Mouse (Mus musculus) brown adipose tissue, adult 24 weeks (tissue): ENCODE data around the gene Cog3. TPM values are rescaled to one million over a fixed set of nuclear protein-coding genes. Genes with fewer than 3 reads are reported as not detected.
"Not testable (repeated sequence)": the region's sequence is repeated elsewhere in the genome, so short reads cannot be mapped to it uniquely, and the experiment has no call there.

Source experiments
- H3K27ac ChIP-seq: fragments of 200-500 bp; replicated peaks from 2 replicates; pipeline ENCODE4 v1.5.1; 2012; ENCODE audit warnings: low read depth, mild to moderate bottlenecking, low read length
- H3K4me1 ChIP-seq: fragments of 200-500 bp; 2 replicates; pipeline ENCODE4 v1.6.1; 2012; ENCODE audit warnings: low read length, mixed read lengths; ENCODE audit not compliant: control insufficient read depth, insufficient read depth, insufficient read length
- H3K4me3 ChIP-seq: fragments of 200-500 bp; 2 replicates; pipeline ENCODE4 v1.5.1; 2012; ENCODE audit warnings: low read depth, mild to moderate bottlenecking, low read length, moderate library complexity; ENCODE audit not compliant: insufficient read depth
- polyA plus RNA-seq: library from polyadenylated mRNA; stranded (reverse); fragments of >200 nt; gene quantifications from 2 replicates; pipeline ENCODE4 v1.2.4, GENCODE M21; 2012; ENCODE audit not compliant: missing spikeins, insufficient read depth, insufficient read length

The Cog3 gene
- polyA plus RNA-seq, 1 experiment: 6.3 TPM

- H3K4me1 ChIP-seq: no peaks in the 10 kb centered on the region
- no peak overlapping the region for H3K27ac ChIP-seq
- H3K4me3 ChIP-seq: no peak overlapping the region
Measured at GRCm38 (mm10) chr14:75773431-75773830, 19.1 kb upstream of the Cog3 start.

- not testable (repeated sequence) for H3K4me3 ChIP-seq, H3K27ac ChIP-seq, H3K4me1 ChIP-seq
Measured at GRCm38 (mm10) chr14:75772407-75772806, 18.1 kb upstream of the Cog3 start.

- Histone ChIP-seq H3K27ac (no peak overlapping the region), H3K4me1 (no peaks in the 10 kb centered on the region), H3K4me3 (no peak overlapping the region)
Measured at GRCm38 (mm10) chr14:75771101-75771501, 16.8 kb upstream of the Cog3 start.

GRCm38 (mm10) chr14:75769334-75769733 lies 15.0 kb upstream of the Cog3 start:
- no peaks in the 10 kb centered on the region for H3K4me1 ChIP-seq
- no peak overlapping the region for H3K4me3 ChIP-seq
- H3K27ac ChIP-seq: no peak overlapping the region

- no peak overlapping the region for H3K27ac ChIP-seq
- H3K4me1 ChIP-seq: no peaks in the 10 kb centered on the region
- H3K4me3 ChIP-seq: no peak overlapping the region
Measured at GRCm38 (mm10) chr14:75768275-75768608, 13.9 kb upstream of the Cog3 start.

- H3K27ac ChIP-seq: no peak overlapping the region
- H3K4me1 ChIP-seq: no peaks in the 10 kb centered on the region
- H3K4me3 ChIP-seq: no peak overlapping the region
Measured at GRCm38 (mm10) chr14:75767492-75768274, 13.4 kb upstream of the Cog3 start.

GRCm38 (mm10) chr14:75761028-75761805 lies 6.9 kb upstream of the Cog3 start:
- no peak overlapping the region for H3K27ac ChIP-seq

GRCm38 (mm10) chr14:75758401-75758800 lies 4.1 kb upstream of the Cog3 start:
- no peaks in the 10 kb centered on the region; the same call in 1 of the 2 replicates for H3K4me1 ChIP-seq
- no peak overlapping the region for H3K27ac ChIP-seq
- no peak overlapping the region for H3K4me3 ChIP-seq

More at GRCm38 (mm10) chr14:75761028-75761805, 6.9 kb upstream of the Cog3 start:
- H3K4me1 ChIP-seq: no peaks in the 10 kb centered on the region
- H3K4me3 ChIP-seq: no peak overlapping the region

- peaks cover 5% of the 10 kb centered on the region for H3K4me1 ChIP-seq
- H3K4me3 ChIP-seq: no peak overlapping the region
- no peak overlapping the region for H3K27ac ChIP-seq
Measured at GRCm38 (mm10) chr14:75757821-75758220, 3.5 kb upstream of the Cog3 start.

- Histone ChIP-seq H3K27ac (no peak overlapping the region), H3K4me3 (no peak overlapping the region), H3K4me1 (peaks cover 9% of the 10 kb centered on the region)
Measured at GRCm38 (mm10) chr14:75756971-75757370, 2.7 kb upstream of the Cog3 start.

GRCm38 (mm10) chr14:75753206-75753605 lies 1.1 kb downstream of the Cog3 start:
- Histone ChIP-seq H3K4me1 (peaks cover 11% of the 10 kb centered on the region), H3K4me3 (peak overlapping the region; percentile 85), H3K27ac (no peak overlapping the region)

- Histone ChIP-seq H3K4me3 (no peak overlapping the region), H3K27ac (no peak overlapping the region), H3K4me1 (peaks cover 11% of the 10 kb centered on the region)
Measured at GRCm38 (mm10) chr14:75751040-75751439, 3.3 kb downstream of the Cog3 start.

GRCm38 (mm10) chr14:75749123-75749522 lies 5.2 kb downstream of the Cog3 start:
- no peak overlapping the region for H3K4me3 ChIP-seq
- no peak overlapping the region for H3K27ac ChIP-seq

GRCm38 (mm10) chr14:75747960-75748359 lies 6.4 kb downstream of the Cog3 start:
- Histone ChIP-seq H3K4me3 (no peak overlapping the region), H3K4me1 (peaks cover 7% of the 10 kb centered on the region), H3K27ac (no peak overlapping the region)

More at GRCm38 (mm10) chr14:75749123-75749522, 5.2 kb downstream of the Cog3 start:
- peaks cover 11% of the 10 kb centered on the region for H3K4me1 ChIP-seq

GRCm38 (mm10) chr14:75741904-75742303 lies 12.4 kb downstream of the Cog3 start:
- Histone ChIP-seq H3K4me1 (no peaks in the 10 kb centered on the region), H3K4me3 (no peak overlapping the region), H3K27ac (no peak overlapping the region)

- H3K4me3 ChIP-seq: no peak overlapping the region
- H3K4me1 ChIP-seq: no peaks in the 10 kb centered on the region
- no peak overlapping the region for H3K27ac ChIP-seq
Measured at GRCm38 (mm10) chr14:75735597-75735996, 18.7 kb downstream of the Cog3 start.
